Mouse (Mus musculus) c-Kit-negative CD71-positive TER-119-positive erythroid progenitor cells, embryonic 14.5 days (primary cell): ENCODE measurements around the gene Sox11.

Source experiments
- DNase-seq: peaks from one replicate; pipeline ENCODE4 v3.0.0-alpha.2; 2013; ENCODE audit warnings: low read depth, low spot score

Gene Sox11

GRCm38 (mm10) chr12:27336336-27336735 lies 6.0 kb downstream of the Sox11 start:
- no peak for DNase-seq

DNA sequence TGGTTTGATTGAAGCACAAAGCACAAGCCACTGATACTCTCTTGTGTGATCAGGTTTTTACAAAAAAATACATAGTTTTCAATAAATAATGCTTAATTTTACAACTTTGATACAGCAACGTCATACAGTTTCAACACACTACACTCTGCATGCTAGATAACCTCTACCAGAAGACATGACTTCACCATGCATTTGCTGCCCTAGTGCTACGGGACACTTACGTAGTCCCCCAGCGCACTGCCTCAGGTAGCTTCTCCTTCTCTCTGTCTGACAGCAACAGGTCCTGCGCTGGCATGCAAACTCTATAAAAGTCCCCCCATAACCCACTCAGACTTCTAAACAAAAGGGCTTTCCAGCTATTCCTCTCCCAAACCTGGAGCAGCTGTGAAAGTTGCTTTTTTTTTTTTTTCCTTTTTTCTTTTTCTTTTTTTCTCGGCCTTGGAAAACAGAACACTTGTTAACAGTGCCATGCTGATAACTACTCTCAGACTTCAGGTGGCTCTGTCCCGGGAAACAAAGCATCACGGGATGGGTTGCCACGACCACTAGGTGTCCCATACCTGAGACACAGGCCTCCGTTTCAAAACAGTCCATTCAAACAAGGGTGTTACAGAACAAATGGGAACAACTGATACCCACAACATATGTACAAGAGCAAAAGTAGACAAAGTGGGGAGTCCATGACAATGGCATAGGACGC lies 6.9 kb downstream of the Sox11 start:
- no peak for DNase-seq

DNA sequence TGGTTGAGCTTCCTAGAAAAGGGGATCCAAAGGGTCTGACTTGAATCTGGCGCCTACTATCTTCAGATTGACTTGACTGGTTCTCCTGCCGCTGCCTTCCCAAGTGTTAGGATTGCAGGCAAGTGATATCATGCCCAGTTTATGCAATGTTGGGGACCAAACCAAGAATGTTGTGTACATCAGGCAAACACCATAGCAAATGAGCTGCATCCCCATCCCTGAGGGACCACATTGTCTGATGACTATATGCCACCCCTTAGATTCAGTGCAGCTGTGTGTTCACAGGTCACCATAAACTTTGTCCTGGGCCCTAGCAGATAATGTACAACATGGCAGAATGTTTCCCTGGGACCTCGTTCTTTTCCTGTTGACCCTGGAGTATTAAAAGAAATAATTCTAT lies 8.8 kb downstream of the Sox11 start:
- no peak for DNase-seq

DNA sequence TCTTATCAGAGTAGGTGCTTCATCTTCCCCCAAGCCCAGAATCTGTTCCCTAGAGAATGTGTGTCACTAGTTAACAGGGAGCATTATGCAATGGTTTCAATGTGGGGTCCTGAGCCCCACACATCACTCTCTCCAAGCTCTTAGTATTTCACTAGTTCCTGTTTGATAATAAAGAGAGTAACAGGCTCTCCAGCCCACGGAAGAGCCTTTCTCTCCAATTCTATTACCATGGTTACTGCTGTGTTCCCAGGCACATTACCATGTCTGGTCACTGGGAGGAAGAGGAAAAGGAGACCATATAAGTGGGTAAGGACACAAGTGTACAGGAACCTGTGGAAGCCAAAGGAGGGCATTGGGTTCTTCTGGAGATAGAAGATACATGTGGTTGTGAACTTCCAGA lies 19.0 kb downstream of the Sox11 start:
- no peak for DNase-seq

DNA sequence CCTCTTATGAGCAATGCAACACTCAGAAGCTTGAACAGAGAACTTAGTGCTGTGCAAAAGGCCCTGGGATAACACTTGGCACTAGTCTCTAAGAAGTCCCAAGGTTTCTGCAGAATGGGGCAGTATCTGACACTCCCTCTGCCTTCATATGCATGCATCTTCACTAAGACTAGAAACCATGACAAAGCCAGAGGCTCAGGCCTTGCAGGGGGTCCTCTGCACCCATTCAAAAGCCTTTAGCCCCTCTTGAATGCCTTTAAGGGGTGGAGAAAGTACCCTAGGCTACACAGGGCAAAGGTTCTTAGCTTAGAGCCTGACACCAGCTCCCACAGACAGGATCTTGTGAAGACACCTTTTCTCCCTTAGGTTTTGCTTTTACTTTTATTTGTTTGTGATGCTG lies 21.7 kb downstream of the Sox11 start:
- no peak for DNase-seq

- DNase-seq, result no peak
Measured at GRCm38 (mm10) chr12:27312985-27313384, 29.4 kb downstream of the Sox11 start.

GRCm38 (mm10) chr12:27311854-27312466 lies 30.4 kb downstream of the Sox11 start:
- no peak for DNase-seq

GRCm38 (mm10) chr12:27311316-27311832 lies 31.0 kb downstream of the Sox11 start:
- no peak for DNase-seq

- DNase-seq, result no peak
Measured at GRCm38 (mm10) chr12:27310703-27311102, 31.7 kb downstream of the Sox11 start.

DNA sequence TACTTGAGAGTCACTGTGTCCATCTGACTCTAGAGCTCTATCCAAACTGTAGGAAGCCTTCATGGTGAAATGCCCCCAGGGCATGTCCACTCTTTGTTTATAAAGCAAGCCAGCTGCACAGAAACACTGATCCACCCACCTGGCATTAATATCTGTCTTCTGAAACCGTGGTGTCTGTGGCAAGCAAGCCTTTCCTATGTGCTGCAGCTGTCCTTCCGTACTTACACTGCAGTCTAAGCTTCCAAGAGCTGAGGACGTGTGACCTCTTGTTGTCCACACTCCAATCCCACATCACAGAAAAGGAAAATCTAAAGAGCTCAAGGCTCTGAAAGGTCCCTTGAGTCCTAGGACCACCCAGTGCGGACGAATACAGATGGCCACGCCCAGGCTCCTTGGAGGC lies 32.4 kb downstream of the Sox11 start:
- no peak for DNase-seq

- DNase-seq, result no peak
Measured at GRCm38 (mm10) chr12:27304713-27305437, 37.5 kb downstream of the Sox11 start.

GRCm38 (mm10) chr12:27303190-27303589 lies 39.2 kb downstream of the Sox11 start:
- DNase-seq, result no peak

DNA sequence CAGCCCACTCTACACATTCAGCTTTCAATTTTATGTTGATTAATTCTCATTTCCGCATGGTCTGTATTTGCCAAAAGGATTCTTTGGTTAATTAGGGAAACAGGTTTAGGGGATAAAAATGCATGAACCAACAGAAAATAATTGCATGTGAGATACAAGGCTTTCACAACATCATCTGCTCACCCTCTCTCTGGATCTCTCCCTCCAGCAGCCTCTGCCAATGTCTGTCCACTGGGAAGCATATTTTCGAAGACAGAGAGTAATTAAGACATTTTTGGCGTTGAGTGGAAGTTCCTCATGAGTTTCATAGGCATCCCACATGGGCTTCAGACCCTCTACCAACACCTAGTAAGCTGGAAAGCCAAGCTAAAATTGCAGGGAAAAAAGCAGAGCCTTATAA lies 43.7 kb downstream of the Sox11 start:
- DNase-seq, result no peak

DNA sequence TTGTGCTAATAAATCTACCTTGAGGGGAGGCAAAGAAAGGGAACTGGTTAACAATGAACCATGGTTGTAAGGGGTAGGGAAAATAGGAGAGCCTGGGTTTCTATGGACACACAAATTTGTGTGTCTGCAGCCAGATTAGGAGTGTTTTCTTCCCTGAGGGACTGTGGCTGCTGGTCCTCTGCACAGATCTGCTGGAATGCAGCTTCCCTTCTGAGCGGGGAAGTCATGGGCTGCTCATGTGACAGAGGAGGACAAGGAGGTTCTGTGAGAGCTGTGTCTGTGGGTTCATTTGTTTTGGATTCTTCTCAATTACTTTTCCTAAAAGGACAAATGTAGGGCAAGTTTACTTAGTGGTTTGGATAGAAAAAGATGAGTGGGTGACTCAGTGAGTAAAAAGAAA lies 48.2 kb downstream of the Sox11 start:
- DNase-seq, result no peak

- DNase-seq, result no peak
Measured at GRCm38 (mm10) chr12:27293736-27294135, 48.6 kb downstream of the Sox11 start.

- no peak for DNase-seq
Measured at GRCm38 (mm10) chr12:27293208-27293607, 49.2 kb downstream of the Sox11 start.
